Mouse (Mus musculus) ES-E14 (cell line): Measurements from ENCODE around the gene Tmprss9.

Experiments used
- CHD2 ChIP-seq: IDR thresholded peaks from 2 replicates; pipeline ENCODE4 v1.6.1; 2014; ENCODE audit warnings: mild to moderate bottlenecking, low read depth, low read length, inconsistent platforms
- HCFC1 ChIP-seq: IDR thresholded peaks from 2 replicates; pipeline ENCODE4 v1.6.1; 2012; ENCODE audit warnings: low read length, inconsistent platforms, borderline replicate concordance; ENCODE audit not compliant: insufficient read depth
- MAFK ChIP-seq: IDR thresholded peaks from 2 replicates; pipeline ENCODE4 v1.6.1; 2014; ENCODE audit warnings: mild to moderate bottlenecking, low read depth, low read length, inconsistent platforms; ENCODE audit not compliant: insufficient read depth
- ZC3H11A ChIP-seq: IDR thresholded peaks from 2 replicates; pipeline ENCODE4 v1.6.1; 2012; ENCODE audit warnings: low read depth, mild to moderate bottlenecking, inconsistent platforms, low read length, borderline replicate concordance
- ZNF384 ChIP-seq: IDR thresholded peaks from 2 replicates; pipeline ENCODE4 v1.6.1; 2012; ENCODE audit warnings: low read depth, low read length, inconsistent platforms

DNA sequence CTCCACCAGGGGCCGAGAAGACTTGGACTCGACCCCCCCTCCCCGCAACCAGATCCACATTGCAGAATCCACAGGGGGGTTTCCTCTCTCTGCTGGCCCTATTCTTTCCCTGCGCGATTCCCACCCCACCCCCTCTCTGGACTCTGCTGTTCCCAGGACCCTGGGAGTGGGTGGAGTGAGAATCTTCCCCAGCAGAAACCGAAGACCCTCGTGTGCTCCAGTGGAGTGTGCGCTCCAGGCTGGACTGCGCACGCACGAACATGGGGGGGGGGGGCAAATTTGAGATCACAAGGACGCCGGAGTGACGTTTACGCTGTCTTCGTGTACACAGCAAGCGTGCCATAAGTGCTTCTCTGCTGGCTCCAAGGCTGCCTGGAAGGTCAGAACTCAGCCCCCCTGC is 64.0 kb downstream of the Tmprss9 start:
- TF ChIP-seq MAFK, result no peak
- TF ChIP-seq ZNF384, result no peak
- TF ChIP-seq ZC3H11A, result no peak
- TF ChIP-seq HCFC1, result no peak
- TF ChIP-seq CHD2, result no peak
